Mouse (Mus musculus): ENCODE measurements at regions not wholly inside any gene's neighbourhood (a gene's known extent, or its start where the extent isn't known, plus 50 kb on each side); places are given as distances from the start of the nearest gene placed in this dataset.

- no peak for DNase-seq (ENCODE audit: low read depth)
- no peak for TF ChIP-seq POLR2A (IDR thresholded peaks at IDR 0.05; ENCODE audit: borderline replicate concordance, extremely low read depth, insufficient read depth, insufficient read length, poor library complexity, severe bottlenecking)
- TF ChIP-seq CTCF (IDR thresholded peaks at IDR 0.05; ENCODE audit: borderline replicate concordance, extremely low read depth, insufficient read depth, insufficient read length), result no peak
Measured at GRCm38 (mm10) chr5:12124935-12125334, 207.1 kb downstream of the 4933402N22Rik start.

- TF ChIP-seq POLR2A (IDR thresholded peaks at IDR 0.05; ENCODE audit: borderline replicate concordance, extremely low read depth, insufficient read depth, insufficient read length, poor library complexity, severe bottlenecking) (no peak), CTCF (IDR thresholded peaks at IDR 0.05; ENCODE audit: borderline replicate concordance, extremely low read depth, insufficient read depth, insufficient read length) (no peak)
- DNase-seq (ENCODE audit: low read depth), result no peak
Measured at GRCm38 (mm10) chr5:12127484-12128265, 209.8 kb downstream of the 4933402N22Rik start.

GRCm38 (mm10) chr5:12138961-12139360 is 221.1 kb downstream of the 4933402N22Rik start:
- DNase-seq (ENCODE audit: low read depth), result peak; percentile 3
- TF ChIP-seq POLR2A (IDR thresholded peaks at IDR 0.05; ENCODE audit: borderline replicate concordance, extremely low read depth, insufficient read depth, insufficient read length, poor library complexity, severe bottlenecking), result no peak
- no peak for TF ChIP-seq CTCF (IDR thresholded peaks at IDR 0.05; ENCODE audit: borderline replicate concordance, extremely low read depth, insufficient read depth, insufficient read length)

GRCm38 (mm10) chr5:12153295-12153694 is 229.9 kb upstream of the Sema3d start:
- peak; percentile 10 for DNase-seq (ENCODE audit: low read depth)
- no peak for TF ChIP-seq POLR2A (IDR thresholded peaks at IDR 0.05; ENCODE audit: borderline replicate concordance, extremely low read depth, insufficient read depth, insufficient read length, poor library complexity, severe bottlenecking)
- TF ChIP-seq CTCF (IDR thresholded peaks at IDR 0.05; ENCODE audit: borderline replicate concordance, extremely low read depth, insufficient read depth, insufficient read length), result no peak

- no peak for DNase-seq (ENCODE audit: low read depth)
- no peak for TF ChIP-seq POLR2A (IDR thresholded peaks at IDR 0.05; ENCODE audit: borderline replicate concordance, extremely low read depth, insufficient read depth, insufficient read length, poor library complexity, severe bottlenecking)
- TF ChIP-seq CTCF (IDR thresholded peaks at IDR 0.05; ENCODE audit: borderline replicate concordance, extremely low read depth, insufficient read depth, insufficient read length), result no peak
Measured at GRCm38 (mm10) chr5:12154551-12155091, 228.6 kb upstream of the Sema3d start.

GRCm38 (mm10) chr5:12191681-12192080 is 191.5 kb upstream of the Sema3d start:
- peak; percentile 9 for DNase-seq (ENCODE audit: low read depth)
- no peak for TF ChIP-seq CTCF (IDR thresholded peaks at IDR 0.05; ENCODE audit: borderline replicate concordance, extremely low read depth, insufficient read depth, insufficient read length)
- no peak for TF ChIP-seq POLR2A (IDR thresholded peaks at IDR 0.05; ENCODE audit: borderline replicate concordance, extremely low read depth, insufficient read depth, insufficient read length, poor library complexity, severe bottlenecking)

- no peak for DNase-seq (ENCODE audit: low read depth)
Measured at GRCm38 (mm10) chr5:12207452-12207851, 175.7 kb upstream of the Sema3d start.

GRCm38 (mm10) chr5:12209631-12210030 is 173.6 kb upstream of the Sema3d start:
- no peak for DNase-seq (ENCODE audit: low read depth)
- TF ChIP-seq POLR2A (IDR thresholded peaks at IDR 0.05; ENCODE audit: borderline replicate concordance, extremely low read depth, insufficient read depth, insufficient read length, poor library complexity, severe bottlenecking) (no peak), CTCF (IDR thresholded peaks at IDR 0.05; ENCODE audit: borderline replicate concordance, extremely low read depth, insufficient read depth, insufficient read length) (no peak)

More at GRCm38 (mm10) chr5:12207452-12207851, 175.7 kb upstream of the Sema3d start:
- TF ChIP-seq POLR2A (IDR thresholded peaks at IDR 0.05; ENCODE audit: borderline replicate concordance, extremely low read depth, insufficient read depth, insufficient read length, poor library complexity, severe bottlenecking) (no peak), CTCF (IDR thresholded peaks at IDR 0.05; ENCODE audit: borderline replicate concordance, extremely low read depth, insufficient read depth, insufficient read length) (no peak)

- DNase-seq (ENCODE audit: low read depth), result no peak
- TF ChIP-seq POLR2A (IDR thresholded peaks at IDR 0.05; ENCODE audit: borderline replicate concordance, extremely low read depth, insufficient read depth, insufficient read length, poor library complexity, severe bottlenecking), result no peak
Measured at GRCm38 (mm10) chr5:12213448-12213847, 169.7 kb upstream of the Sema3d start.

GRCm38 (mm10) chr5:12219424-12220107 is 163.6 kb upstream of the Sema3d start:
- no peak for TF ChIP-seq CTCF (IDR thresholded peaks at IDR 0.05; ENCODE audit: borderline replicate concordance, extremely low read depth, insufficient read depth, insufficient read length)
- TF ChIP-seq POLR2A (IDR thresholded peaks at IDR 0.05; ENCODE audit: borderline replicate concordance, extremely low read depth, insufficient read depth, insufficient read length, poor library complexity, severe bottlenecking), result no peak
- no peak for DNase-seq (ENCODE audit: low read depth)

- TF ChIP-seq CTCF (IDR thresholded peaks at IDR 0.05; ENCODE audit: borderline replicate concordance, extremely low read depth, insufficient read depth, insufficient read length), result no peak
- no peak for TF ChIP-seq POLR2A (IDR thresholded peaks at IDR 0.05; ENCODE audit: borderline replicate concordance, extremely low read depth, insufficient read depth, insufficient read length, poor library complexity, severe bottlenecking)
- no peak for DNase-seq (ENCODE audit: low read depth)
Measured at GRCm38 (mm10) chr5:12222622-12223021, 160.6 kb upstream of the Sema3d start.
